Mouse (Mus musculus) adrenal gland (tissue): Measurements from ENCODE around the gene Sphk1.

Experiments
- intact Hi-C: fragments of 180-260 bp; cut with DNase I; formaldehyde crosslinking; loops from one replicate; pipeline ENCODE4 v1.15.1; 2025

The Sphk1 gene

GRCm38 (mm10) chr11:116536685-116537084 is 6.0 kb downstream of the Sphk1 start:
- intact Hi-C loops: loop anchor here (10.0 kb wide), 1 partner anchor 52 kb away; no protein-coding TSS in a partner anchor

- intact Hi-C loops: loop anchor here (10.0 kb wide), 1 partner anchor 53 kb away; no protein-coding TSS in a partner anchor
These were observed 6.7 kb downstream of the Sphk1 start for GRCm38 (mm10) chr11:116537388-116537787.

GRCm38 (mm10) chr11:116538142-116538735 is 7.5 kb downstream of the Sphk1 start:
- intact Hi-C loops: loop anchor here (10.0 kb wide), 1 partner anchor 53 kb away; no protein-coding TSS in a partner anchor

DNA sequence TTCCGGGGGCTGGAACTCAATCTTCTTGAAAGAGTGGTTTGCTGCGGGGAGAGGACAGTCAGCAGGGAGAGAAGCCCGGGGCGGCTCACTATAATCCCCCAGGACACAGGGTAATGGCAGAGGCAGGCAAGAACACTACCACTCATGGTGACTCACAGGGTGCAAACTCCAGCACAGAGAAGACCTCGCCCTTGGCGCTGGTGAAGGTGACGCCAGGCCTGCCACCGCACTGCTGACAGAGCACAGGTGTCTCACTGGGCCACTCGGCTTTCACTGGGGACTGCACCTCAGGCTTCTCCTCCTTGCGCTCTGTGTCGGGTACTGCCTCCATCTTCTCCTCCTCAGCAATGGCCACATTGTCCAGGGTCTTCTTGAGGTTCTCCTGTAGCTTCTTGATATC is 10.5 kb downstream of the Sphk1 start:
- intact Hi-C loops: no loop called here

DNA sequence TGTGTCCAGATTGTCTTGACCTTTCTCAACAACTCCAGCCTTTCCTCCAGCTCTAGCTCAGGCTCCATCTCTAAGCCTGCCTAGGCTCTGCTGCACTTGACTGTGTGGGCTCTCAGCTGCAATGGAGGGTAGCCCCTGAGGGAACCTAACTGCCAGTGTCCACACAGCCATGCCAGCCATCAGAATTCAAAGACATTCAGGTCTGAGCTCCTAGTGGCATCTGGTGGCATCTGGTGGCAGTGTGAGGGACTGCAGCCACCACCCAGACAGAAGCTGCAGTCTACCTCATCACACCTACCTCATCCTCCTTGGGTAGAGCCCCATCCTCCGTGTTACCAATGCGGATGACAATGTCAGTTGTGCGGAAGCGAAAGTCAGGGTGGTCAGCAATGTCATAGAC is 12.4 kb downstream of the Sphk1 start:
- intact Hi-C loops: no loop called here

- intact Hi-C loops: no loop called here
These were observed 16.8 kb downstream of the Sphk1 start for GRCm38 (mm10) chr11:116547296-116548060.

DNA sequence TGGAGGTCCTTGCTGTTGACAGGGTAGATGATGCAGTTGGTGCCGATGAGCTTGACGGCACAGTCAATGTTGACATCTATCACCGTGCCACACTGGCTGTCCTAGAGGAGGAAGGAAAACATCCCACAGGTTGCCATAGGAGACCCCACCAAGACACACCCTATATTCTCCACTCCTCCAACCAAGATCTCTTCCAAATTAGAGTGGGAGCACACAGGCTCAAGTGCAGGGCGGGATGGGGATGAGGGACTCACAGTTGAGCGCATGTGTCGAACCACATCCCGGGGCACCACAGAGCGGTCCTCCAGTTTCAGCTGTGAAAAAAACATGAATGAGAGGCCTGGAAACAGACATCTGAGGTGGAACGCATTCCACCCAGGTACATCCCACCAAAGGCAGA is 18.1 kb downstream of the Sphk1 start:
- intact Hi-C loops: no loop called here

GRCm38 (mm10) chr11:116549273-116550038 is 18.7 kb downstream of the Sphk1 start:
- intact Hi-C loops: no loop called here

DNA sequence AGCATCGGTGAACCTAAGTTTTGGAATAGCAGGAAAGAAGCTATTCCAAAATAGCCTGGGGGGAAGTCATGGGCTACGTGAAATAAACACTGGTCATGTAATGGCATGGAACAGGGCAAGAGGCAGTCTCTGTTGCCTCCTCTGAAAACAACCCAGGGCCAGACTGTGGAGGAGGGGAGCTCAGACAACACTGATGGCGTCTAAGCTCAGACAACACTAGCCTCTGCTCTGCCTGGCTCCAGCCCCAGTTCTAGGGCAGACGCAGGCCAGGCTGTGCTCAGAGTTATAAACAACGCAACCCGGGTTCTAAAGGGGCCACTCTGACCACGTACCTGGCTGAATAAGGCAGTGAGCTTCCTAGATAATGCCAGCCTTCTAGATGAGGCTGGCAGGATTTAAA is 20.0 kb downstream of the Sphk1 start:
- intact Hi-C loops: no loop called here

GRCm38 (mm10) chr11:116552194-116552593 is 21.5 kb downstream of the Sphk1 start:
- intact Hi-C loops: no loop called here

GRCm38 (mm10) chr11:116554171-116554878 is 23.6 kb downstream of the Sphk1 start:
- intact Hi-C loops: loop anchor here (2.0 kb wide), 1 partner anchor 74 kb away; no protein-coding TSS in a partner anchor

- intact Hi-C loops: loop anchor here (2.0 kb wide), 1 partner anchor 73 kb away; no protein-coding TSS in a partner anchor
These were observed 24.8 kb downstream of the Sphk1 start for GRCm38 (mm10) chr11:116555572-116555971.

GRCm38 (mm10) chr11:116556308-116556707 is 25.6 kb downstream of the Sphk1 start:
- intact Hi-C loops: no loop called here

DNA sequence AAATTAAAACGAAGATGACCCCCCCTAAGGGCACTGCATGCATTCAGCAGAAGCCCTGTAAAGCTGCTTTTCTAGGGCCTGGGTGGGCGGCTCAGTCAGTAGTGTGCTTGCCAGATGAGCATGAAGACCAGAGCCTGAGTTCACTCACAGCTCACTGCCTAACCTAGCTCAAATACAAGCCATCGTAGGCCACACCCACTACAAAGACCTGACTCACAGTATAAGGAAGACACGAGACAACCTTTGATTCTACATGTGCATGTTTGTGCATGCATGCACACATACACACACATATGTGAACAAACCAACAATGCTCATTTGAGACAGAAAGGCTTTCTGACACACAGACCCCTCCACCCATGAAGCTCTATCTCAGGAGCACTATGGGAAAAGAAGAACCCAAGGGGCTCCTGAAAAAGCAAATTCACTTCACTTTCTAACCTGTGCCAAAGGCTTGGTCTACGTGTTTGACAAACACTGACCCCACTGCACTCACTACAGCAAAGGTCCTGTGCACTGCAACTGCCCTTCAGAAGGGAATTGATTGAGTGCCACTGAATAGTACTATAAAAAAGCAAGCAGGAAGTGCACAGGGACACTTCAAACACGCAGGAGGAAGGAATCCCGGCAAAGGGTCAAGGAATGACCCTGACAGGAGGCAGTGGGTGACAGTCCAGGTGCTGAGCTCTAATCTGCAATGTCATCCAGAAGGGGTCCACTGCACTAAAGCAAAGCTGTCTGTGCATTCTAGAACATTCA is 34.7 kb downstream of the Sphk1 start:
- intact Hi-C loops: no loop called here

GRCm38 (mm10) chr11:116567531-116567930 is 36.8 kb downstream of the Sphk1 start:
- intact Hi-C loops: no loop called here

GRCm38 (mm10) chr11:116570821-116571220 is 40.1 kb downstream of the Sphk1 start:
- intact Hi-C loops: no loop called here

GRCm38 (mm10) chr11:116571767-116572679 is 41.3 kb downstream of the Sphk1 start:
- intact Hi-C loops: no loop called here

- intact Hi-C loops: no loop called here
These were observed 42.2 kb downstream of the Sphk1 start for GRCm38 (mm10) chr11:116572756-116573543.

DNA sequence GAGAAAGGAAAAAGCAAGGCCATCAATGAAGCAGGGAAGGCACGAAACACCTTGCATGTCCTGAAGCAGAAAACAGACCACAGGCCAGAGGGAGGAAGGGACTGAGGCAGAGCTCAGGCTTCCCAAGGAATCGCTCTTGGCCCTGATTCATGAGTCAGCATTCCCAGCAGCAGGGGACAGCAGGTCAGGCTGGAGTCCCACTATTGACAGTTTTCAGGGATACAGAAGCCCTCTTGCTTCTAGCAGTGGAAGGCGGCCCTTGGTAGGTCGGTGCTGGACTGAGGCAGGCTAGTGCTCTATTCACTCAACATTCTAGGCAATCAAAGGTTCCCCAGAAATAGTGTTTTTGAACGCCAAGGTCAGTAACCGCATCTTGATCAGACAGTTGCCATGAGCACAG is 43.8 kb downstream of the Sphk1 start:
- intact Hi-C loops: no loop called here
